Mouse (Mus musculus) cerebellum, adult 18-20 months (tissue): ENCODE measurements around the gene Myh15.
A peak's percentile ranks its signal among the peaks of the same experiment; 100 is the strongest.
"Not testable (repeated sequence)": the region's sequence is repeated elsewhere in the genome, so short reads cannot be mapped to it uniquely, and the experiment has no call there.

Experiments
- DNase-seq, 2 experiments: peaks; one replicate each; pipeline ENCODE4 v3.0.0; 2021

Gene Myh15

GRCm38 (mm10) chr16:49057186-49057585, at the start of gene Myh15:
TSS of gene Myh15 (plus strand) at chr16:49057486.
- DNase-seq, result no peak

GRCm38 (mm10) chr16:49016620-49017332, 40.5 kb upstream of the Myh15 start:
- DNase-seq, result no peak

GRCm38 (mm10) chr16:49035852-49036251, 21.4 kb upstream of the Myh15 start:
- no peak for DNase-seq

- no peak for DNase-seq
Observed at GRCm38 (mm10) chr16:49037771-49038170, 19.5 kb upstream of the Myh15 start.

GRCm38 (mm10) chr16:49040554-49041221, 16.6 kb upstream of the Myh15 start:
- DNase-seq, result no peak

GRCm38 (mm10) chr16:49049214-49049613, 8.1 kb upstream of the Myh15 start:
- no peak for DNase-seq

GRCm38 (mm10) chr16:49069256-49069963, 12.1 kb downstream of the Myh15 start:
- no peak for DNase-seq

- no peak for DNase-seq
Observed at GRCm38 (mm10) chr16:49071316-49071715, 14.0 kb downstream of the Myh15 start.

GRCm38 (mm10) chr16:49128015-49128414, 70.7 kb downstream of the Myh15 start:
- no peak for DNase-seq

GRCm38 (mm10) chr16:49156193-49156592, 98.9 kb downstream of the Myh15 start:
- DNase-seq, result no peak

GRCm38 (mm10) chr16:49164349-49165137, 107.3 kb downstream of the Myh15 start:
- peak; percentile 61 to 64 for DNase-seq

- no peak for DNase-seq
Observed at GRCm38 (mm10) chr16:49165728-49166127, 108.4 kb downstream of the Myh15 start.

- no peak for DNase-seq
Observed at GRCm38 (mm10) chr16:49167325-49167724, 110.0 kb downstream of the Myh15 start.

GRCm38 (mm10) chr16:49175077-49175476, 117.8 kb downstream of the Myh15 start:
- no peak for DNase-seq

- DNase-seq, result no peak
Observed at GRCm38 (mm10) chr16:49175729-49176395, 118.6 kb downstream of the Myh15 start.

- DNase-seq, result no peak
Observed at GRCm38 (mm10) chr16:49193521-49193920, 136.2 kb downstream of the Myh15 start.

- no peak for DNase-seq
Observed at GRCm38 (mm10) chr16:49193986-49194385, 136.7 kb downstream of the Myh15 start.

GRCm38 (mm10) chr16:49196290-49196689, 139.0 kb downstream of the Myh15 start:
- no peak for DNase-seq

- DNase-seq, result no peak
Observed at GRCm38 (mm10) chr16:49197951-49198350, 140.7 kb downstream of the Myh15 start.

- DNase-seq, result no peak
Observed at GRCm38 (mm10) chr16:49223733-49224132, 166.4 kb downstream of the Myh15 start.

- DNase-seq, result not testable (repeated sequence)
Observed at GRCm38 (mm10) chr16:49243517-49243916, 186.2 kb downstream of the Myh15 start.
